Mouse (Mus musculus) brain, embryonic 14.5 days (tissue): ENCODE results near the gene Slamf6. TPM values are rescaled to one million over a fixed set of nuclear protein-coding genes. Genes with fewer than 3 reads are reported as not detected.

Experiments used
- DNase-seq: peaks from one replicate; pipeline ENCODE4 v3.0.0-alpha.2; 2011; ENCODE audit warnings: low read depth
- CTCF ChIP-seq: fragments of 200-500 bp; IDR thresholded peaks from 2 replicates; pipeline ENCODE4 v1.5.1; 2012; ENCODE audit warnings: inconsistent platforms, mild to moderate bottlenecking, moderate library complexity, borderline replicate concordance; ENCODE audit not compliant: insufficient read depth, insufficient read length; ENCODE audit errors: extremely low read depth
- POLR2A ChIP-seq: fragments of 200-500 bp; IDR thresholded peaks from 2 replicates; pipeline ENCODE4 v1.6.1; 2012; ENCODE audit warnings: mild to moderate bottlenecking, inconsistent platforms, borderline replicate concordance; ENCODE audit not compliant: poor library complexity, insufficient read depth, insufficient read length, severe bottlenecking; ENCODE audit errors: extremely low read depth
- polyA plus RNA-seq: library from polyadenylated mRNA; depleted of rRNA; stranded (reverse); fragments of >200 nt; gene quantifications from 2 replicates; pipeline ENCODE4 v1.2.3, GENCODE M21; 2012

Gene Slamf6
- polyA plus RNA-seq, 1 experiment = 0.11 TPM

GRCm38 (mm10) chr1:171982170-171982569 lies 64.9 kb downstream of the Slamf6 start:
- TF ChIP-seq POLR2A (no peak), CTCF (no peak)
- DNase-seq = no peak

- DNase-seq = no peak
- no peak for TF ChIP-seq CTCF
- TF ChIP-seq POLR2A = no peak
Measured at GRCm38 (mm10) chr1:171982740-171983139, 65.4 kb downstream of the Slamf6 start.

GRCm38 (mm10) chr1:171983372-171984001 lies 66.2 kb downstream of the Slamf6 start:
- TF ChIP-seq POLR2A = no peak
- TF ChIP-seq CTCF = no peak
- no peak for DNase-seq

- DNase-seq = no peak
- TF ChIP-seq POLR2A = no peak
- no peak for TF ChIP-seq CTCF
Measured at GRCm38 (mm10) chr1:171984121-171984520, 66.8 kb downstream of the Slamf6 start.

- no peak for DNase-seq
- TF ChIP-seq POLR2A = no peak
- TF ChIP-seq CTCF = no peak
Measured at GRCm38 (mm10) chr1:171991883-171992282, 74.6 kb downstream of the Slamf6 start.

- DNase-seq = no peak
- TF ChIP-seq POLR2A (no peak), CTCF (no peak)
Measured at GRCm38 (mm10) chr1:171992901-171993530, 75.7 kb downstream of the Slamf6 start.

- DNase-seq = no peak
- TF ChIP-seq POLR2A (no peak), CTCF (no peak)
Measured at GRCm38 (mm10) chr1:171994501-171994900, 77.2 kb downstream of the Slamf6 start.

- no peak for TF ChIP-seq CTCF
- TF ChIP-seq POLR2A = no peak
Measured at GRCm38 (mm10) chr1:171994918-171995715, 77.8 kb downstream of the Slamf6 start.

GRCm38 (mm10) chr1:171996701-171997100 lies 79.4 kb downstream of the Slamf6 start:
- TF ChIP-seq POLR2A = no peak
- TF ChIP-seq CTCF = no peak

More at GRCm38 (mm10) chr1:171994918-171995715, 77.8 kb downstream of the Slamf6 start:
- no peak for DNase-seq

GRCm38 (mm10) chr1:171998820-171999597 lies 81.7 kb downstream of the Slamf6 start:
- DNase-seq = no peak
- TF ChIP-seq CTCF = no peak
- no peak for TF ChIP-seq POLR2A

More at GRCm38 (mm10) chr1:171996701-171997100, 79.4 kb downstream of the Slamf6 start:
- no peak for DNase-seq
